Mouse (Mus musculus): ENCODE results near the gene Ccr9.

Gene Ccr9

DNA sequence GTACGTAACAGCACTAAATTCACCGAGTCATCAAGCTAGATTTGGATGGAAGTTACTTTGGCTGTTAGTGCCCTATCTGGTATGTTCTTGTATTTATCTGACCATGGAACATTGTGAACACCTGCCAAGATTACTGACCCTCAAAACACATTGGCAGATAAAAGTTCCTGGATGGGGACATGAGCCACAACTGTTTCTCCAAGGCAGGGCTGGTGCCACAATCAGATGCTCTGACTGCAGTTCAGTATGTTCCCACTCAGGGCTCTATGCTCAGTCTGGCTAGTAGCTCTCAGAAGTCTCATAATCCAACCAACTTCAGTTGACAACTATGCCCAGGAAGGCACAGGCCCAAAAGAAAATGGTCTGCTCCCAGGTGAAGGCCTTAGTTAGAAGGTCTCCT lies 124.2 kb downstream of the Ccr9 start:
- in situ Hi-C loops (cut with MseI, MboI), result no loop called here

DNA sequence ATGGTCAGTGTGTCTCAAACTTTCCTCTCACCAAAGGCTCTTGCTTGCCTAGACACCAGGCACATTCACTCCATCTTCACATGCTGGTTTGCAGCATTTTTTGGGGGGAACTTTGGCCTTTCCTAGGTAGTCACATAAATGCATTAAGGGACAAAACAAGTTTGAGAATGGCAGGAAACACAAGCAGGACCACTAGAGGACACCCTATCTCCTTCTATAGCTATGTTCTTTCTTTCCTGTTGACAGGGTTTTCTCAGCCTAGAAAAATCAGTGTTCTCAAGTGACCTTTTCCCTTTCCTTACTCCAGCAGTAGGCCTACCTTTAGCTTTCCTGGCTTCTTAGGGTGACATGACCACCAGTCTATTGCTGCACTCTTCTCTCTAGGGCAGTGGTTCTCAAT lies 124.7 kb downstream of the Ccr9 start:
- in situ Hi-C loops (cut with MseI, MboI), result no loop called here

DNA sequence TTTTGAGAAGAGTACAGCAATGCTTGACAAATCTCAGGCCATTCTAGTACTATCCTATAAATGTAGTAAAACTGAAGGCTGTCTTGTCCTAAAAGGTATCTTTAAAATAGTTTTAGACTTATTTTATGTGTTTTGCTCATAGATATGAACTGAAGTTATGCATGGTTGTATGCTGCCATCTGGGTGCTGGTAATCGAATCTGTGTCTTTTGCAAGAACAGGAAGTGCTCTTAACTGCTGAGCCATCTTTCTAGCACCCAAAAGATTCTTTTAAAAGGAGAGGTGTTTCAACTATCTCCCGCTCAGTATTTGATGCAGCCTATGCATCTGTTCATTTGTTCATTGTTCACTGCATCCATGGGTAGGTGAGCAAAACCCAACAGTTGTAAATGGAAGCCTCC lies 127.0 kb downstream of the Ccr9 start:
- in situ Hi-C loops (cut with MseI, MboI), result no loop called here

DNA sequence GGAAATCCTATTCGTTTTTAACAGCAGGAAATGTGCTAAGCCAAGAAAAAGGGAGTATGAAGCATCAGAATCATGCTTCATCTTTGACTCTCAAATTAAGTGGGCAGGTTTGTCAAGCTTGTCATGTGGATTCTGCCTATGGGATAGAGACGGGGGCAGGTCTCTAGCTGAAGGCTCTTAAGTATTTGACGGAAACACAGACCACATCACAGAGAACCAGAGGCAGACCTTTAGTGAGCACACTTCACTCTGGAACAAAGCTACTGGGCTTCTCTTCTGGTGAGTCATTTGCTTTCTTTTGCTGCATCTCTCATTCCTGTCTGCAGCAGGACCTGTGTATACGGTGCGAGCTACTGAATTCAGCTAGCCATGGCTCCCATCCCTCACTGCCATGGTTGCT lies 128.0 kb downstream of the Ccr9 start, which contains the start of gene Cxcr6:
Gene Cxcr6, plus strand, starts transcription at position 209 of the 400 bp plus-strand sequence.
- in situ Hi-C loops (cut with MseI, MboI), result no loop called here

DNA sequence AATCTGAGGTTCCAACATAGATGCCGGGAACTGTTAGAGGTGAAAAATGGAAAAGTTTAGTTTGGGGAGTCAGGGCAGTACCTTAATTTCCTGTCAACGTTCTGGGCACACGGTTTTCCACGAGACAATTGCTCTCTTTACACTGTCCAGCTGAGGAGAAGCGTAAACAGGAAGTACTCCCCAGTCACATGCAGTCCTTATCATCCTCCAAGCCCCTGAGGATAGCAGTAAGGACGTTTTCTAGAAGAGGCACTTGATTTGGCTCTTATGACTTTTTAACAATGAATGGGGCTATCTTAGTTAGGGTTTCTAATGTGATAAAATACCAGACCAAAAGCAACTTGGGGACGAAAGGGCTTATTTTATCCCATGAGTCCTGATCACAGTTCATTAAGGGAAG lies 130.3 kb downstream of the Ccr9 start:
- in situ Hi-C loops (cut with MseI, MboI), result no loop called here

DNA sequence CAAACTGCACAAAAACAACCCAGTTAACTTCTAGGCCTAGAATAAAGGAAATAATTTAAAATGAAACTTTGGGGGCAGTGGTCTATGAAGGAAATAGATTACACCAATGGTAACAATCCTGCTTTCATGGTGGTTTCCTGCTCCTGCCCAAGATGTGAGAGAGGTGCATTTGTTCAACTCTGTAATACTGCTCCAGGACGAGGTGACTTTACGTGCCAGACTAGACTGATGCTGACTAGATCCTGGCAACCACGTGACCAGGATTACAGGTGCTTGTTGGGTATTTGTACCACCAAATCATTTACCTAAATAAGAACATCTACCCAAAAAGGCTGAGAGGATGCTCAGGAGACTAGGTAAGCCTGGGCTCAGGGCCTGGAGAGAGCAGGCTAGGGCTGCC lies 133.6 kb downstream of the Ccr9 start:
- in situ Hi-C loops (cut with MseI, MboI), result no loop called here

DNA sequence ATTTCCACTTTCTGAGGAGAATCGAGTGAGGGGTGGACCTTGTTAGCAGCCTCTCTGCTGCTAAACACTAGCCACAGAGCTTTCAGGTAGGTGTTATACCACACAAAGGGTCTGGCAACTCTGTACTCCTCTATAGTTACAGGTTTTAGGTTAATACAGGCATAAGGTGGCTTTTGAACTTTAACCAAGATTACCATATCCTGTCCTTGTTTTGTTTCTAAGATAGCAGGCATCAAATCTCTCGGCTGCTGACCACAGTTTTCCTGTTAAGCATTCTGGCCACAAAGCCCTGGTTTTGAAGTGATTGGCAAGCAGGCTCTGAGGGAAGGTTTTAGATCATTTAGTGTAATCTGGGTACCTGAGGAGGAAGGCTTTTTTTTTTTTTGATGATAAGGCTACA lies 136.1 kb downstream of the Ccr9 start:
- in situ Hi-C loops (cut with MseI, MboI), result no loop called here

DNA sequence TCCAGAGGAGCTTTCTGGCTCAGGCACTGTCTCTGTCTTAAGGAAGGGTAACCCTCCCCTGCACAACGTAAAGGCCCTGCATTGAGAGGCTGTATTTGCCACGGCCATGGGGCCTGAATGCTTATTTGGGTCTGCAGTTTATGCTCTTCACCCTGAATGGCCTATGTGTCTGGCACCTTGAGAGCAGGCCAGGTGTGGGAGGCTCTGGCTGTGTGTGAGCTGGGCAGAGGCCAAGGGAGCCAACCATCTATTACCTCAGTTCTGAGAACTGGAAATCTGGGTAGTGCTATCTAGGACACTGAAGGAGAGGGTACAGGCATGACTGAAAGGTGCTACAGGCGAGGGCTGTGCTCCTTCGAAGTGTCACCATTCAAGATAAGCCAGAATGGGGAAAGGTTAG lies 136.6 kb downstream of the Ccr9 start:
- in situ Hi-C loops (cut with MseI, MboI), result no loop called here

DNA sequence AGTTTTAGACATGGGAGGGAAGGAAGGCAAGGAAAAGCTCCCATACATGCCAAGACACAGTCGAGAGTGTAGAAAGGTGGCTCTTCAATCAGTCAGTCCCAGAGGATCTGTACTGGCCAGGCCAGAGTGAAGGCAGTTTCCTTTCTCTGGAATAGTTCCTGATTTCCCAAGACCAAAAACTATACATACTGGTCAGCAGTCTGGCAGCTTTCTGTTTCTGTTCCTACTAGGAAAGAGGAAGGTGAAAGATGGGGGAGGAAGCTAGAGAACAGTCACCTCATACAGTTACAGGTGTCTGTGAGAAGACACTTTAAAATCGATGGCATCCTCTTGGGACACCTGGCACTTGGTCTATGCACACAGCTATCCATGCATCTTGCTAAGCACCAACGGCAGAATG lies 137.2 kb downstream of the Ccr9 start:
- in situ Hi-C loops (cut with MseI, MboI), result no loop called here

DNA sequence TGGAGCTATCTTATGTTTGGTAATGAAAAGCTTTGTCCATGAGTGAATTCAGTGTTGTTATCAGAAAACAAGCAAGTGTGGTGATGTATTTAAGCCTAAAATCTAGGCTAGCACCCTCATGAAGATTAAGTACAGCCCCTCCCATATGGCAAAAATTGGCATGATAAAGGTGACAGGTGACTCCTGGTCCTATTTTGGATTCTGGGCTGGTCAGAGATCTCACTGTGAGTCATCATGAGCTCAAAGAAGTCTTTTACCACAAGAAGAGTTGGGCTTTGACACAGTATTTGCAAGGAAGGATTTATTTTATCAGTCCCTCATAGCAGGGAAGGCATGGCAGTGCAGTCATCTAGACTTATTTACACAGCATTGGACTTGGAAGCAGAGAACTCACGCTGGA lies 137.8 kb downstream of the Ccr9 start:
- in situ Hi-C loops (cut with MseI, MboI), result no loop called here

DNA sequence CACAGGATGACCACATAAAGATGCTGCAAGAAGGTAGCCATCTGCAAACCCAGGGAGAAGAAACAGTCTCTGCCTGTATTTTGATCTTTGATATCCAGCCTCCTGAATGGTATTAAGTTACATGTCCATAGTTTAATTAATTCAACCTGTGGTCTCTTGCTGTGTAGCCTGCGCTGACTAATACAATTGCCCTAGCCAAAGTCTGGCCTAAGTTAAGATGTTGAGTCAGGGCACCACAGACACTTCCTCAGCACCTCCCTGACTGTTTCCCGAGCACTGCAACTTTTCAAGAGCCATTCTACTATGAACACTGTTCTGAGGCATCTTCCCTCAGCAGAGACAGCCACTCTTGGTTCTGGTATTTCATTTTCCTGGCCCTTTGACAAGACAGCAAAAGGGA lies 140.4 kb downstream of the Ccr9 start:
- in situ Hi-C loops (cut with MseI, MboI), result no loop called here

DNA sequence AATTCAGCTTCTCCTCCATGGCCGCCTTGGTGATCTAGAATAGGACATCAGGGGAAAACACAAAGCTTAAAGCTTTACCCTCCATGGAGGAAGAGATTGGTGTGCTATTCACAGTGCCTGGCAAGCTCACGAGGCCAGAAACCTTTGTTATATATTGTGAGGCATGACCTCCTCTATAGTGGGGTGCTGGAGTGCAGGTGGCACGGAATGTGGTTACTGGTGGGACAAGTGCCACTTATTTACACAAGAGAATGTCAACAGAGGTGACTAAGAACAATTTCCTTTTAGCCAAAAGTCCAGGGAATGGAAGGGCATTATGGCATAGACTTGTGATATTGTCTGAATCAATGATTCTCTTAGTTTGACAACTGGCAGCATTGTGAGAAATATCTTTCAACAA lies 148.4 kb downstream of the Ccr9 start:
- in situ Hi-C loops (cut with MseI, MboI), result no loop called here

DNA sequence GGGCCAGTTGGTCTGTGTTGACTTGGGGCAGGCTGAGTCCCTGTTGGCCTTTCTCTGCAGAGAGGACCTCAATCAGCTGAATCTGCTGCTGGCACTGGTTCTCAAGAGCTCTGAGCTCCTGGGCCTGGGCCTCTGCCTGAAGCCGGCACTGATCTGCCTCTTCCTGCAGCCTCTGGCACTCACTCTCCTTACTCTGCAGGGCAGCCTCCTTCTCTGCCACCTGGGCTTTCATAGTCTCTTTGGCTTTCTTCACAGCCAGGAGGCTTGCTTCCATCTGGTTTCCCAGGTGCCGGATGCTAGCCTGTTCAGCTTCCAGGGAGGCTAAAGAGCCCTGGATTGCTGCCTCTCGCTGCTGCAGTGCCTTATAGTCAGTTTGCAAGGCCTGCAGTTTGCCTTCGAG lies 150.7 kb downstream of the Ccr9 start:
- in situ Hi-C loops (cut with MseI, MboI), result no loop called here
